Mouse (Mus musculus) embryonic facial prominence, embryonic 12.5 days (tissue): ENCODE measurements around the gene Usp49. TPM values are rescaled to one million over a fixed set of nuclear protein-coding genes. Genes with fewer than 3 reads are reported as not detected.
A peak's percentile ranks its signal among the peaks of the same experiment; 100 is the strongest.
"Not testable (repeated sequence)": the region's sequence is repeated elsewhere in the genome, so short reads cannot be mapped to it uniquely, and the experiment has no call there.

Experiments
- ATAC-seq: fragments of 200-750 bp; cut with Nextera tagmentation; 2 replicates; pipeline ENCODE4 v1.8.0; 2017; ENCODE audit not compliant: insufficient number of reproducible peaks, insufficient read depth, low FRiP score, low TSS enrichment
- H3K27ac ChIP-seq: fragments of 300-500 bp; sonication (generic); 2 replicates; pipeline ENCODE4 v1.5.1; 2016; ENCODE audit warnings: mild to moderate bottlenecking
- H3K27me3 ChIP-seq: fragments of 300-500 bp; sonication (generic); 2 replicates; pipeline ENCODE4 v1.6.1; 2016; ENCODE audit warnings: mild to moderate bottlenecking, moderate library complexity
- H3K36me3 ChIP-seq: fragments of 300-500 bp; sonication (generic); 2 replicates; pipeline ENCODE4 v1.6.1; 2016; ENCODE audit warnings: mild to moderate bottlenecking
- H3K4me1 ChIP-seq: fragments of 300-500 bp; sonication (generic); 2 replicates; pipeline ENCODE4 v1.6.1; 2016
- H3K4me2 ChIP-seq: fragments of 300-500 bp; sonication (generic); replicated peaks from 2 replicates; pipeline ENCODE4 v1.6.1; 2016; ENCODE audit warnings: mild to moderate bottlenecking, moderate library complexity
- H3K4me3 ChIP-seq: fragments of 300-500 bp; sonication (generic); 2 replicates; pipeline ENCODE4 v1.5.1; 2016; ENCODE audit warnings: mild to moderate bottlenecking
- H3K9ac ChIP-seq: fragments of 300-500 bp; sonication (generic); 2 replicates; pipeline ENCODE4 v1.6.1; 2016; ENCODE audit warnings: mild to moderate bottlenecking, moderate library complexity
- H3K9me3 ChIP-seq: fragments of 300-500 bp; sonication (generic); 2 replicates; pipeline ENCODE4 v1.6.1; 2016; ENCODE audit warnings: mild to moderate bottlenecking, moderate library complexity
- WGBS: fragments of 180-500 bp; shearing (Covaris S2); methylation state at CpG from one replicate; pipeline ENCODE4 v1.1.7; 2016; 5-methylcytosine and 5-hydroxymethylcytosine counted together
- polyA plus RNA-seq: library from polyadenylated mRNA; unstranded; fragments of >200 nt; fragmentation: Nextera tagmentation; extraction: Ambion mirVana; gene quantifications from 2 replicates; pipeline ENCODE4 v1.2.1, GENCODE M21; 2016

The Usp49 gene
- polyA plus RNA-seq, 1 experiment from 2014 or later = 9.5 TPM

- peaks cover 31% of the 10 kb centered on the region for H3K4me1 ChIP-seq
- ATAC-seq = peak; percentile 84
- peak overlapping the region; percentile 70 for H3K9ac ChIP-seq
- peak overlapping the region; percentile 67 for H3K4me3 ChIP-seq
- H3K9me3 ChIP-seq = no peaks in the 10 kb centered on the region
- WGBS = under 1% methylated on average over 60 of the region's 63 CpGs
- peaks cover 23% of the 10 kb centered on the region for H3K36me3 ChIP-seq
- no peaks in the 10 kb centered on the region for H3K27me3 ChIP-seq
- H3K4me2 ChIP-seq = peak overlapping the region; percentile 94
- peak overlapping the region; percentile 97 for H3K27ac ChIP-seq
Measured at GRCm38 (mm10) chr17:47628851-47629676, 1.4 kb upstream of the Usp49 start.

GRCm38 (mm10) chr17:47629717-47630677 lies 493 bp upstream of the Usp49 start:
- H3K4me2 ChIP-seq = peak overlapping the region; percentile 94
- WGBS = under 1% methylated on average over 59 of the region's 61 CpGs
- peak; percentile 36; the same call in 1 of the 2 replicates for ATAC-seq

GRCm38 (mm10) chr17:47632181-47632840 lies 1.8 kb downstream of the Usp49 start:
- WGBS = 74% methylated on average over 4 of the region's 4 CpGs
- no peak overlapping the region for H3K4me2 ChIP-seq
- no peak for ATAC-seq

More at GRCm38 (mm10) chr17:47629717-47630677, 493 bp upstream of the Usp49 start:
- H3K27me3 ChIP-seq = no peaks in the 10 kb centered on the region
- H3K27ac ChIP-seq = peak overlapping the region; percentile 97
- peak overlapping the region; percentile 67 for H3K4me3 ChIP-seq
- H3K4me1 ChIP-seq = peaks cover 31% of the 10 kb centered on the region
- H3K9ac ChIP-seq = peak overlapping the region; percentile 70
- no peaks in the 10 kb centered on the region for H3K9me3 ChIP-seq
- H3K36me3 ChIP-seq = peaks cover 15% of the 10 kb centered on the region

GRCm38 (mm10) chr17:47633999-47634770 lies 3.7 kb downstream of the Usp49 start:
- Histone ChIP-seq H3K9ac (no peak overlapping the region), H3K27me3 (no peaks in the 10 kb centered on the region), H3K4me2 (no peak overlapping the region), H3K9me3 (no peaks in the 10 kb centered on the region), H3K4me1 (peaks cover 22% of the 10 kb centered on the region), H3K27ac (no peak overlapping the region), H3K4me3 (no peak overlapping the region), H3K36me3 (peaks cover 7% of the 10 kb centered on the region; the same call in 1 of the 2 replicates)
- no peak for ATAC-seq
- WGBS = 82% methylated on average over 7 of the region's 7 CpGs

More at GRCm38 (mm10) chr17:47632181-47632840, 1.8 kb downstream of the Usp49 start:
- Histone ChIP-seq H3K27me3 (no peaks in the 10 kb centered on the region), H3K4me3 (no peak overlapping the region), H3K9ac (no peak overlapping the region), H3K36me3 (peaks cover 7% of the 10 kb centered on the region; the same call in 1 of the 2 replicates), H3K4me1 (peaks cover 31% of the 10 kb centered on the region), H3K9me3 (no peaks in the 10 kb centered on the region), H3K27ac (no peak overlapping the region)

GRCm38 (mm10) chr17:47642992-47643391 lies 12.5 kb downstream of the Usp49 start:
- ATAC-seq = no peak
- Histone ChIP-seq H3K4me1 (no peaks in the 10 kb centered on the region), H3K27ac (no peak overlapping the region), H3K36me3 (no peaks in the 10 kb centered on the region), H3K9me3 (no peaks in the 10 kb centered on the region), H3K4me3 (no peak overlapping the region), H3K27me3 (no peaks in the 10 kb centered on the region), H3K9ac (no peak overlapping the region), H3K4me2 (no peak overlapping the region)
- WGBS = 85% methylated on average over 2 of the region's 2 CpGs

GRCm38 (mm10) chr17:47646683-47647082 lies 16.2 kb downstream of the Usp49 start:
- WGBS = 73% methylated on average over 1 of the region's 1 CpGs
- H3K4me1 ChIP-seq = no peaks in the 10 kb centered on the region
- no peak overlapping the region for H3K4me2 ChIP-seq

GRCm38 (mm10) chr17:47648966-47649365 lies 18.5 kb downstream of the Usp49 start:
- no peak overlapping the region for H3K9ac ChIP-seq
- H3K4me2 ChIP-seq = no peak overlapping the region
- no peak overlapping the region for H3K4me3 ChIP-seq
- WGBS = 77% methylated on average over 4 of the region's 4 CpGs
- no peaks in the 10 kb centered on the region for H3K27me3 ChIP-seq
- H3K9me3 ChIP-seq = no peaks in the 10 kb centered on the region
- ATAC-seq = no peak
- no peak overlapping the region for H3K27ac ChIP-seq
- no peaks in the 10 kb centered on the region for H3K4me1 ChIP-seq
- H3K36me3 ChIP-seq = peaks cover 6% of the 10 kb centered on the region; the same call in 1 of the 2 replicates

More at GRCm38 (mm10) chr17:47646683-47647082, 16.2 kb downstream of the Usp49 start:
- Histone ChIP-seq H3K4me3 (no peak overlapping the region), H3K27me3 (no peaks in the 10 kb centered on the region), H3K9ac (no peak overlapping the region), H3K9me3 (no peaks in the 10 kb centered on the region), H3K27ac (no peak overlapping the region), H3K36me3 (no peaks in the 10 kb centered on the region)
- ATAC-seq = no peak

GRCm38 (mm10) chr17:47651953-47652352 lies 21.5 kb downstream of the Usp49 start:
- 74% methylated on average over 2 of the region's 2 CpGs for WGBS
- Histone ChIP-seq H3K36me3 (peaks cover 6% of the 10 kb centered on the region; the same call in 1 of the 2 replicates), H3K9ac (no peak overlapping the region), H3K9me3 (no peaks in the 10 kb centered on the region), H3K4me2 (no peak overlapping the region), H3K4me3 (no peak overlapping the region), H3K4me1 (no peaks in the 10 kb centered on the region), H3K27ac (no peak overlapping the region), H3K27me3 (no peaks in the 10 kb centered on the region)
- no peak for ATAC-seq

GRCm38 (mm10) chr17:47654346-47654745 lies 23.9 kb downstream of the Usp49 start:
- not testable (repeated sequence) for H3K36me3 ChIP-seq, H3K4me1 ChIP-seq, H3K27ac ChIP-seq, H3K27me3 ChIP-seq, H3K9me3 ChIP-seq, ATAC-seq, H3K4me3 ChIP-seq, H3K4me2 ChIP-seq, H3K9ac ChIP-seq
- WGBS = 87% methylated on average over 8 of the region's 8 CpGs

GRCm38 (mm10) chr17:47655697-47656096 lies 25.2 kb downstream of the Usp49 start:
- no peak overlapping the region for H3K9ac ChIP-seq
- no peaks in the 10 kb centered on the region for H3K4me1 ChIP-seq
- no peak for ATAC-seq
- H3K4me3 ChIP-seq = no peak overlapping the region
- peaks cover 6% of the 10 kb centered on the region; the same call in 1 of the 2 replicates for H3K36me3 ChIP-seq
- no peak overlapping the region for H3K27ac ChIP-seq
- no peaks in the 10 kb centered on the region for H3K9me3 ChIP-seq
- no peaks in the 10 kb centered on the region for H3K27me3 ChIP-seq
- no peak overlapping the region for H3K4me2 ChIP-seq
- 81% methylated on average over 5 of the region's 5 CpGs for WGBS
